Mouse (Mus musculus): ENCODE measurements at regions not wholly inside any gene's neighbourhood (a gene's known extent, or its start where the extent isn't known, plus 50 kb on each side); places are given as distances from the start of the nearest gene placed in this dataset.
"Not testable (repeated sequence)": the region's sequence is repeated elsewhere in the genome, so short reads cannot be mapped to it uniquely, and the experiment has no call there.

GRCm38 (mm10) chr11:71285193-71285592 lies 54.7 kb upstream of the Nlrp1b start:
- no peak for DNase-seq (ENCODE audit: low read depth, low spot score)

GRCm38 (mm10) chr11:71288243-71288642 lies 57.7 kb upstream of the Nlrp1b start:
- not testable (repeated sequence) for DNase-seq (ENCODE audit: low read depth, low spot score)

GRCm38 (mm10) chr11:71289490-71289889 lies 59.0 kb upstream of the Nlrp1b start:
- DNase-seq (ENCODE audit: low read depth, low spot score), result no peak

- no peak for DNase-seq (ENCODE audit: low read depth, low spot score)
These were observed 68.9 kb upstream of the Nlrp1b start for GRCm38 (mm10) chr11:71299479-71299878.

- no peak for DNase-seq (ENCODE audit: low read depth, low spot score)
These were observed 92.9 kb upstream of the Nlrp1b start for GRCm38 (mm10) chr11:71323439-71323838.

- DNase-seq (ENCODE audit: low read depth, low spot score), result no peak
These were observed 106.9 kb upstream of the Nlrp1b start for GRCm38 (mm10) chr11:71337428-71337827.

- DNase-seq (ENCODE audit: low read depth, low spot score), result no peak
These were observed 115.5 kb upstream of the Nlrp1b start for GRCm38 (mm10) chr11:71346024-71346423.

- DNase-seq (ENCODE audit: low read depth, low spot score), result no peak
These were observed 126.6 kb upstream of the Nlrp1b start for GRCm38 (mm10) chr11:71357089-71357488.

- DNase-seq (ENCODE audit: low read depth, low spot score), result no peak
These were observed 130.3 kb upstream of the Nlrp1b start for GRCm38 (mm10) chr11:71360856-71361255.

GRCm38 (mm10) chr11:71371871-71372270 lies 141.3 kb upstream of the Nlrp1b start:
- no peak for DNase-seq (ENCODE audit: low read depth, low spot score)

GRCm38 (mm10) chr11:71375132-71375531 lies 144.6 kb upstream of the Nlrp1b start:
- no peak for DNase-seq (ENCODE audit: low read depth, low spot score)

GRCm38 (mm10) chr11:71388411-71388810 lies 157.9 kb upstream of the Nlrp1b start:
- no peak for DNase-seq (ENCODE audit: low read depth, low spot score)

GRCm38 (mm10) chr11:71389659-71390058 lies 159.1 kb upstream of the Nlrp1b start:
- DNase-seq (ENCODE audit: low read depth, low spot score), result peak; percentile 45

GRCm38 (mm10) chr11:71390151-71390550 lies 159.6 kb upstream of the Nlrp1b start:
- DNase-seq (ENCODE audit: low read depth, low spot score), result no peak

GRCm38 (mm10) chr11:71390616-71391015 lies 160.1 kb upstream of the Nlrp1b start:
- DNase-seq (ENCODE audit: low read depth, low spot score), result no peak

- no peak for DNase-seq (ENCODE audit: low read depth, low spot score)
These were observed 162.9 kb upstream of the Nlrp1b start for GRCm38 (mm10) chr11:71393406-71393805.

- no peak for DNase-seq (ENCODE audit: low read depth, low spot score)
These were observed 164.5 kb upstream of the Nlrp1b start for GRCm38 (mm10) chr11:71395023-71395422.

GRCm38 (mm10) chr11:71395631-71396030 lies 165.1 kb upstream of the Nlrp1b start:
- no peak for DNase-seq (ENCODE audit: low read depth, low spot score)

- DNase-seq (ENCODE audit: low read depth, low spot score), result no peak
These were observed 169.8 kb upstream of the Nlrp1b start for GRCm38 (mm10) chr11:71400351-71400750.

GRCm38 (mm10) chr11:71401411-71402276 lies 171.1 kb upstream of the Nlrp1b start:
- no peak for DNase-seq (ENCODE audit: low read depth, low spot score)

GRCm38 (mm10) chr11:71404361-71404760 lies 173.8 kb upstream of the Nlrp1b start:
- DNase-seq (ENCODE audit: low read depth, low spot score), result no peak

GRCm38 (mm10) chr11:71407043-71407442 lies 176.5 kb upstream of the Nlrp1b start:
- DNase-seq (ENCODE audit: low read depth, low spot score), result no peak

- no peak for DNase-seq (ENCODE audit: low read depth, low spot score)
These were observed 178.8 kb upstream of the Nlrp1b start for GRCm38 (mm10) chr11:71409211-71409765.

All from embryo, embryonic 11.5 days (tissue).